Mouse (Mus musculus): Measurements from ENCODE around the gene Sigmar1. TPM values are rescaled to one million over a fixed set of nuclear protein-coding genes. Genes with fewer than 3 reads are reported as not detected.

Gene Sigmar1
- polyA plus RNA-seq, 1 experiment: 60.0 TPM

- TF ChIP-seq CTCF (IDR thresholded peaks at IDR 0.05; ENCODE audit: borderline replicate concordance, extremely low read depth, insufficient read depth, insufficient read length) (no peak), POLR2A (IDR thresholded peaks at IDR 0.05; ENCODE audit: borderline replicate concordance, extremely low read depth, insufficient read depth, insufficient read length, poor library complexity, severe bottlenecking) (no peak)
- no peak for DNase-seq (ENCODE audit: low read depth)
Measured at GRCm38 (mm10) chr4:41761680-41762079, 5.7 kb upstream of the Sigmar1 start.

DNA sequence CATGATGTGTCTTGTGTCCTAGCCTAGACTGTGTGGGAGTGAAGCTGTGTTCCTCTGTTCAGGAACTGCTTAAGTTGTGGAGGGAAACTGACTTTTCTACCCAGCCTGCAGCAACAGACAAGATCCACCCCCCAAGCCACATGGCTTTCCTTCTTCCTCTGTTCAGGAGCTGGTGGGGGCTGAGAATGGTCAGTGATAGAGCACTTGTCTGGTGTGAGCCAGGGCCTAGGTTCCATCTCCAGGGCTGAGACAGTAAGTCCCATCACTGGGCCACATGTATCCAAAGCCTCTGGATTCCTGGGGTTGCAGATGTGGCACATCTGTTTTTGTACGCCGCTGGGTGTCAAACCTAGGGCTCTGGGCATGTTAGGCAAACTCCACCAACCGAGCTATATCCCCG lies 5.0 kb upstream of the Sigmar1 start:
- TF ChIP-seq CTCF (IDR thresholded peaks at IDR 0.05; ENCODE audit: borderline replicate concordance, extremely low read depth, insufficient read depth, insufficient read length): no peak
- no peak for TF ChIP-seq POLR2A (IDR thresholded peaks at IDR 0.05; ENCODE audit: borderline replicate concordance, extremely low read depth, insufficient read depth, insufficient read length, poor library complexity, severe bottlenecking)
- DNase-seq (ENCODE audit: low read depth): no peak

DNA sequence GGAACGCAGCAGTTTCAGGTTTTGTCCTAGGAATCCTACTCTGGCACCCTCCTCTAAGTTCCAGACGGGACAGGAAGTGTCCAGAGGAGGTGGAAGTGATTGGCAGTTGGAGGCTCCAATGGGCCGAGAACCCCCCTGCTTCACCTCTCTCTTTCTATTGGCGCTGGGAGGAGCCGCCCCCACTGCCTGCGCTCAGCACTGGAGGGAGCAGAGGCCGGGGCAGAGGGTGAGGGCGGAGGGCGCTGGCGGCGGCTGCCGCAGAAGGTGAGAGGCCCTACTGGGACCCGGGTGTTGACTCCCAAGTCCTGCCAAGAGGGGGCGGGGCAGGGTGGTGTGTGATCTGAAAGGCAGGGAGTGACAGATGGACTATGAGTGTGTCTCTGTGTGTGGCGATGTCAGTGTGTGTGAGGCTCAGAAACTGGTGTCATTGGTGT lies 4.3 kb upstream of the Sigmar1 start:
- peak; percentile 89 for DNase-seq (ENCODE audit: low read depth)
- TF ChIP-seq POLR2A (IDR thresholded peaks at IDR 0.05; ENCODE audit: borderline replicate concordance, extremely low read depth, insufficient read depth, insufficient read length, poor library complexity, severe bottlenecking) (0 out of 2 replicates have a peak, but pooled peaks have one; percentile 28), CTCF (IDR thresholded peaks at IDR 0.05; ENCODE audit: borderline replicate concordance, extremely low read depth, insufficient read depth, insufficient read length) (no peak)

DNA sequence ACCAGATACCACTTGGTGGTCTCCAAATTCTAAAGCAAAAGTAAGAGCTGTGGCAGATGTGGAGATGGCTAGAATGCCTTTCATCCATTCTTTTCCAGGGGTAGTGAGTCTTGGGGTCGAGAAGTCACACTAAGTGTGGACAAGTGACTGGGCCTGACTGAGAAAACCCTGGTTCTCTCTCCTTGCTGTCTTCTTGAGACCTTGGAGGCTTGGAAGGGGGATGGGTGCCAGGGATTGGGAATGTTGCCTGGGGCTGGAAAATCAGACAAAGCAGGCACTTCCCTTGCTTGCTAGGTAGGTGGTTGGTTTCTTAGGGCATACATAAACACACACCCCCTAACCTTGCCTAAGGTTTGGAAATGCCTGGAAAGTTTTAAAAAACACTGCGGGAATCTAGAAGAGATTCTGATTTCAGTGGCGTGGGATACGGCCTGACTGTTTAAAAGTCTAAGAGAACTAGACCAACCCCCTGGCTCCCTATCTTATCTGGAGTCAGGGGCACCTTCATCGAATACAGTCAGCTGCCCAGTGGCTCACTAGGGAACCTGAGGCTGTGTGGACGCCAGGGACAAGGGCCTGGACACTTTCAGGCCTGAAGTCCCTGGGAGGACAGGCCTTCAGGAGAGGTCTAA lies 3.8 kb upstream of the Sigmar1 start:
- TF ChIP-seq CTCF (IDR thresholded peaks at IDR 0.05; ENCODE audit: borderline replicate concordance, extremely low read depth, insufficient read depth, insufficient read length): no peak
- TF ChIP-seq POLR2A (IDR thresholded peaks at IDR 0.05; ENCODE audit: borderline replicate concordance, extremely low read depth, insufficient read depth, insufficient read length, poor library complexity, severe bottlenecking): no peak
- no peak for DNase-seq (ENCODE audit: low read depth)

- DNase-seq (ENCODE audit: low read depth): no peak
- TF ChIP-seq POLR2A (IDR thresholded peaks at IDR 0.05; ENCODE audit: borderline replicate concordance, extremely low read depth, insufficient read depth, insufficient read length, poor library complexity, severe bottlenecking) (no peak), CTCF (IDR thresholded peaks at IDR 0.05; ENCODE audit: borderline replicate concordance, extremely low read depth, insufficient read depth, insufficient read length) (no peak)
Measured at GRCm38 (mm10) chr4:41759206-41759605, 3.2 kb upstream of the Sigmar1 start.

DNA sequence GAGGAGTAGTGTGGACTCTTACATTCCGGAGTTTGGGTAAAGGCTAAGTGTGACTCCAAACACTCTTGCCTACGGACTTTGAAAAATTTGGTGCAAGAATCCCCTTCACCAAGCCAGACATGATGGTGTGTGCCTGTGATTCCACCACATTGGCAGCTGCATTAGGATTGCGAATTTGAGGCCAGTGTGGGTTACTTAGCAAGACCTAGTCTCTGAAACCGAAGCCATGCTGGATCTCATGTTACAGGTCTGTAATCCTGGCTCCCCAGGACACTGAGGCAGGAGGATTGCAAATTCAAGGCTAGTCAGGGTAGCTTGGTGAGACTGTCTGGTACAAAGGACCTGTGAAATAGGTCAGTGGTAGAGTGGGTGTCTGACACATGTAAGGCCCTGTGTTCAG lies 2.7 kb upstream of the Sigmar1 start:
- no peak for DNase-seq (ENCODE audit: low read depth)

GRCm38 (mm10) chr4:41758021-41758420 lies 2.1 kb upstream of the Sigmar1 start:
- no peak for DNase-seq (ENCODE audit: low read depth)
- TF ChIP-seq CTCF (IDR thresholded peaks at IDR 0.05; ENCODE audit: borderline replicate concordance, extremely low read depth, insufficient read depth, insufficient read length) (no peak), POLR2A (IDR thresholded peaks at IDR 0.05; ENCODE audit: borderline replicate concordance, extremely low read depth, insufficient read depth, insufficient read length, poor library complexity, severe bottlenecking) (no peak)

More for the DNA sequence above, 2.7 kb upstream of the Sigmar1 start:
- TF ChIP-seq CTCF (IDR thresholded peaks at IDR 0.05; ENCODE audit: borderline replicate concordance, extremely low read depth, insufficient read depth, insufficient read length) (no peak), POLR2A (IDR thresholded peaks at IDR 0.05; ENCODE audit: borderline replicate concordance, extremely low read depth, insufficient read depth, insufficient read length, poor library complexity, severe bottlenecking) (no peak)

DNA sequence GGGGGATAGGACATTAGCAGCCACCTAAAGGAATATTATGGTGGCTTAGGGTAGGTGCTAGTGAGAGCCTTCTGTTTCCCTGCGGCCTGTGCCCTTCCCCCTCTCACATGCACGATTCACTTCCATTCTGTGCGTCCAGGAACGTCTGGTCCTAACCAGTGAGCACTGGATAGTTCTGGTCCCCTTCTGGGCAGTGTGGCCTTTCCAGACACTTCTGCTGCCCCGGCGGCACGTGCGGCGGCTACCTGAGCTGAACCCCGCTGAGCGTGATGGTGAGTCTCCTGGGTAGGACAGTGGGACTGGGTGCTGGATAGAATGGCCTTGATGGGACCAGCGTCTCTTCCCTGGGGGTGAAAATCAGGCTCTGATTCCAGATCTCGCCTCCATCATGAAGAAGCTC lies 1.4 kb upstream of the Sigmar1 start:
- no peak for DNase-seq (ENCODE audit: low read depth)
- no peak for TF ChIP-seq CTCF (IDR thresholded peaks at IDR 0.05; ENCODE audit: borderline replicate concordance, extremely low read depth, insufficient read depth, insufficient read length)
- TF ChIP-seq POLR2A (IDR thresholded peaks at IDR 0.05; ENCODE audit: borderline replicate concordance, extremely low read depth, insufficient read depth, insufficient read length, poor library complexity, severe bottlenecking): no peak

DNA sequence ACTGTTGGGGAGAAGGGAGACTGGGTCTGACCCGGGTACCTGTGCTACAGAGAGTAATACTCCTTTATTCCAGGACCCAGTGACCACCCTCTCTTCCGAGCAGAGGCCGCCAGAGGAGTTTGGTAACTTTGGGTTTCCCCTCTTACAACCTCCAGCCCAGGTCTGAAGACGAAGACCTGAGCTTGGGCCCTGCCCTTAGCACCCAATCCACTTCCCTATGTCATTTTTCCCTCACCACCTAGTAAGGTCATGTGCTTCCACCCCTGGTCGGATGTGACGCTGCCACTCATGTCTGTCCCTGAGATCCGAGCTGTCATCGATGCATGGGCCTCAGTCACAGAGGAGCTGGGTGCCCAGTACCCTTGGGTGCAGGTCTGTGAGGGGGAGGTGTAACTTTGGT lies 483 bp upstream of the Sigmar1 start:
- no peak for TF ChIP-seq CTCF (IDR thresholded peaks at IDR 0.05; ENCODE audit: borderline replicate concordance, extremely low read depth, insufficient read depth, insufficient read length)
- no peak for TF ChIP-seq POLR2A (IDR thresholded peaks at IDR 0.05; ENCODE audit: borderline replicate concordance, extremely low read depth, insufficient read depth, insufficient read length, poor library complexity, severe bottlenecking)
- DNase-seq (ENCODE audit: low read depth): no peak

DNA sequence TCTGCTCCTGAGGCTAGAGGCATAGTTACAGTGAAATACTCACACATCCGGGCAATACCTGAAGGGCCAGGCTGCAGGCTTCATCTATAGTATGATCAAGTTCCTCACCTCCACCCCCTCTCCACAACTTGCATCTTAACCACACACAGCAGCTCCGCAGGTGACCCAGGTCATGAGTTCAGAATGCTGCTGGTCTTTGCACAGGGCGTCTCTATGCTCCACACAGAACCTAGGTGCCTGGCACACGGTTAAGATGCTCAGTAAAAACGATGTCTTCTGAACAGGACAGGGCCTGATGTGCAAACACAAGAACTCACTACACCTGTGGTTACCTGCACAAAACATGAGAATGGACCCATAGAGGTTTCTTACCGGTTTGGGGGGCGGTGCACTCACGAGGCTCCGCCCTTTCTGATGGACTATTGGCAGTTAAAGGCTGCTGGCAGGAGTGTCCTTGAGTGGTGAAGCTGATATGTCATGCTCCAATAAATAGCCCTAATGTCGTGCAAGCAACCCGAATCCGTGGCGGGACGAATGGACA lies 1.1 kb downstream of the Sigmar1 start, which contains the start of gene Galt:
Galt (plus strand) TSS at position 432 of the 541 bp plus-strand sequence.
- no peak for DNase-seq (ENCODE audit: low read depth)
- TF ChIP-seq POLR2A (IDR thresholded peaks at IDR 0.05; ENCODE audit: borderline replicate concordance, extremely low read depth, insufficient read depth, insufficient read length, poor library complexity, severe bottlenecking): no peak
- TF ChIP-seq CTCF (IDR thresholded peaks at IDR 0.05; ENCODE audit: borderline replicate concordance, extremely low read depth, insufficient read depth, insufficient read length): no peak

GRCm38 (mm10) chr4:41745021-41745420 lies 10.9 kb downstream of the Sigmar1 start:
- no peak for TF ChIP-seq CTCF (IDR thresholded peaks at IDR 0.05; ENCODE audit: borderline replicate concordance, extremely low read depth, insufficient read depth, insufficient read length)
- no peak for TF ChIP-seq POLR2A (IDR thresholded peaks at IDR 0.05; ENCODE audit: borderline replicate concordance, extremely low read depth, insufficient read depth, insufficient read length, poor library complexity, severe bottlenecking)
- DNase-seq (ENCODE audit: low read depth): no peak

DNA sequence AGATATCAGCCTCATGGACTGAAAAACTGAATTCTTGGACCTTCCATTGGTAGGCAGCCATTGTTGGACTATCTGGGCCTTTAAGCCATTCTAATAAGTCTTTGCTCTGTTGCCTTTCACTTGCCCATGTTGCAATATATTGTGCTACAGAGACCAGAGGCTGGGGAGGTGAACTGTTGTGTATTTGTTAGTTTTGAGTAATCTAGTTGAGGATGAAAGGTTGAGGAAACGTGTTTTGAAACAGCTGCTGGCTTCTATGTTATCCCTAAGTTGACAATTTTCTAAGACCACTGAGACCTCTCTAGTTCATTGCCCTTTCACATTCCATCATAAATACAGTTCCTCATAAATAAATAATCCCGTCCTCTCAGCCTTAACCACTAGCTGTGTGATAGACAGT lies 11.8 kb downstream of the Sigmar1 start:
- TF ChIP-seq CTCF (IDR thresholded peaks at IDR 0.05; ENCODE audit: borderline replicate concordance, extremely low read depth, insufficient read depth, insufficient read length) (no peak), POLR2A (IDR thresholded peaks at IDR 0.05; ENCODE audit: borderline replicate concordance, extremely low read depth, insufficient read depth, insufficient read length, poor library complexity, severe bottlenecking) (no peak)

More for the DNA sequence above, 11.8 kb downstream of the Sigmar1 start:
- no peak for DNase-seq (ENCODE audit: low read depth)

All from brain, embryonic 14.5 days (tissue).